Mouse (Mus musculus) small intestine, adult 2 months (tissue): Measurements from ENCODE around the gene Camta2. TPM values are rescaled to one million over a fixed set of nuclear protein-coding genes. Genes with fewer than 3 reads are reported as not detected.

Experiments used
- H3K27ac ChIP-seq: fragments of 200-500 bp; 2 replicates; pipeline ENCODE4 v1.5.1; 2012; ENCODE audit warnings: low read depth, low read length, control low read depth, inconsistent platforms; ENCODE audit not compliant: insufficient read depth
- H3K27me3 ChIP-seq: fragments of 200-500 bp; 2 replicates; pipeline ENCODE4 v1.6.1; 2012; ENCODE audit warnings: mild to moderate bottlenecking, moderate library complexity, low read length, inconsistent platforms; ENCODE audit not compliant: control insufficient read depth, insufficient read depth
- H3K36me3 ChIP-seq: fragments of 200-500 bp; 2 replicates; pipeline ENCODE4 v1.6.1; 2012; ENCODE audit warnings: mild to moderate bottlenecking, low read length, control low read depth, inconsistent platforms; ENCODE audit not compliant: control insufficient read depth, insufficient read depth
- H3K4me1 ChIP-seq: fragments of 200-500 bp; 2 replicates; pipeline ENCODE4 v1.6.1; 2012; ENCODE audit warnings: low read length, inconsistent platforms, mixed read lengths; ENCODE audit not compliant: control insufficient read depth, insufficient read depth, insufficient read length
- H3K4me3 ChIP-seq: fragments of 200-500 bp; 2 replicates; pipeline ENCODE4 v1.5.1; 2012; ENCODE audit warnings: low read depth, mild to moderate bottlenecking, control low read depth, inconsistent platforms, low read length, moderate library complexity
- CTCF ChIP-seq: fragments of 200-500 bp; IDR thresholded peaks from 2 replicates; pipeline ENCODE4 v1.5.1; 2012; ENCODE audit warnings: low read depth, mild to moderate bottlenecking, control low read depth, inconsistent platforms, low read length, moderate library complexity, mixed read lengths; ENCODE audit not compliant: insufficient replicate concordance, insufficient read length; ENCODE audit errors: extremely low read depth
- POLR2A ChIP-seq: fragments of 200-500 bp; IDR thresholded peaks from 2 replicates; pipeline ENCODE4 v1.6.1; 2012; ENCODE audit warnings: low read depth, mild to moderate bottlenecking, control low read depth, inconsistent platforms, low read length, moderate library complexity
- WGBS: fragments of 180-500 bp; shearing (Covaris S2); methylation state at CpG from one replicate; pipeline ENCODE4 v1.1.7; 2018; 5-methylcytosine and 5-hydroxymethylcytosine counted together
- polyA plus RNA-seq: library from polyadenylated mRNA; depleted of rRNA; stranded (reverse); fragments of >200 nt; gene quantifications from 2 replicates; pipeline ENCODE4 v1.2.3, GENCODE M21; 2012

Camta2 gene
- polyA plus RNA-seq, 1 experiment: 66.7 TPM

DNA sequence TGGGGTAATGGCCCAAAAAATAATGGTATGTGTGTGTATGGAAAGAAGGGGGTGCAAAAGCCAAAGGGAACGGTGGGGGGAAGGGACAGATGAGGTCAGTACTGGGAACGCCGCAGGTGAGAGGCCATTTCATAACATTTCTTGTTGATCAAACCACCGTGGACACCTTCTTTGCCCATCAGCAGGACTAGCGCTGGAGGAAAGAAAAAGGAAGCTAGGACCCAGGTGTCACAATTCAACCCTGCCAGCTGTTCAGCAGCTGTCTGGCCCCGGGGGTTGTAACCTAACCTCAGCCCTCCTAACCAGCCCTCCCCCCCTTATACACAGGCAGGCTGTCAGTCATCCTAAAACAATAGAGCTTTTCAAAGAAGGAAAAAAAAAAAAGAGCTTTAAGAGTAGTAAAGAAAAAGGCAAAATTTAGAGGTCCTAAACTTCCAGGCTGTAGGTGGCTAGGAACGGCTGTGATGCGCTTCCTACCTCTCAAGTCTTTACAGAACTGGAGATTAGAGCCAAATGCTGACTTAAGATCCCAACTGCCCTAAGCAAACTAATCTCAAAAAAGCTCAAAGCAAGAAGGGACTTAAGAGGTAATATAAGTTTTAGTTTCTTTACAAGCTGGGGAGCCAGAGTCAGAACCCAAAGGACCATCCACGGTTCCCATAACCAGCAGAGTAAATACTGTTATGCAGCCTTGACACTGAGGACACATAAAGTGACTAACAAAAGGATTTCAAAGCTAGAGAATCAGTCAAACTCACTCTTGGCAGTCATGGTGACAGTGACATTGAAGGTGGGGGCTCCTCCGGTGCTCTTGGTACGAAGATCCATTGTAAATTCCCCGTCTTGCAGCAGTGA lies 35.6 kb downstream of the Camta2 start:
- peaks cover 26% of the 10 kb centered on the region for H3K4me1 ChIP-seq
- H3K36me3 ChIP-seq: peaks cover 46% of the 10 kb centered on the region
- peak overlapping the region; percentile 87 for H3K4me3 ChIP-seq
- TF ChIP-seq CTCF (no peak), POLR2A (no peak)
- 9% methylated on average over 12 of the region's 12 CpGs for WGBS
- no peaks in the 10 kb centered on the region for H3K27me3 ChIP-seq
- peak overlapping the region; percentile 99 for H3K27ac ChIP-seq

DNA sequence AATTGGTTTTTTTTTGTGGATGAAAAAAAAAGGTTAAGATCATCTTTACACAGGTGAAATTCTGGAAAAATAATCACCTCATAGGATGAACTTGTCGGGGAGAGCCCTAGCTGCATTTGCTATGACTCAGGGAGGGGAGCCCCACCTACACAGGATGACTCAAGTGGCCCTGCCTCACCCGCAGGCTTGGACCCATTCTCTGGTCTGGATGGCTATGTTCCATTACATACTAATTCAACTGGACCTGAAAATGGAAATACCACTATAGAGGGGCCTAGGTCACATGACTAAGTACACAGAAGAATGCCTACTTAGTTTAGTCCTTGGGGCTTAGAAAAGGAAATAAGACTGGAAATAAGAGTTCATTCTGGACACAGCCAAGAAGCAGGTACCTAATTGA lies 36.5 kb downstream of the Camta2 start:
- H3K27me3 ChIP-seq: no peaks in the 10 kb centered on the region
- peak; percentile 27; the same call in 1 of the 2 replicates for TF ChIP-seq POLR2A
- no peak for TF ChIP-seq CTCF
- H3K4me3 ChIP-seq: no peak overlapping the region
- WGBS: 5% methylated on average over 2 of the region's 2 CpGs
- peak overlapping the region; percentile 80; the same call in 1 of the 2 replicates for H3K27ac ChIP-seq
- peaks cover 46% of the 10 kb centered on the region for H3K36me3 ChIP-seq
- H3K4me1 ChIP-seq: peaks cover 18% of the 10 kb centered on the region

DNA sequence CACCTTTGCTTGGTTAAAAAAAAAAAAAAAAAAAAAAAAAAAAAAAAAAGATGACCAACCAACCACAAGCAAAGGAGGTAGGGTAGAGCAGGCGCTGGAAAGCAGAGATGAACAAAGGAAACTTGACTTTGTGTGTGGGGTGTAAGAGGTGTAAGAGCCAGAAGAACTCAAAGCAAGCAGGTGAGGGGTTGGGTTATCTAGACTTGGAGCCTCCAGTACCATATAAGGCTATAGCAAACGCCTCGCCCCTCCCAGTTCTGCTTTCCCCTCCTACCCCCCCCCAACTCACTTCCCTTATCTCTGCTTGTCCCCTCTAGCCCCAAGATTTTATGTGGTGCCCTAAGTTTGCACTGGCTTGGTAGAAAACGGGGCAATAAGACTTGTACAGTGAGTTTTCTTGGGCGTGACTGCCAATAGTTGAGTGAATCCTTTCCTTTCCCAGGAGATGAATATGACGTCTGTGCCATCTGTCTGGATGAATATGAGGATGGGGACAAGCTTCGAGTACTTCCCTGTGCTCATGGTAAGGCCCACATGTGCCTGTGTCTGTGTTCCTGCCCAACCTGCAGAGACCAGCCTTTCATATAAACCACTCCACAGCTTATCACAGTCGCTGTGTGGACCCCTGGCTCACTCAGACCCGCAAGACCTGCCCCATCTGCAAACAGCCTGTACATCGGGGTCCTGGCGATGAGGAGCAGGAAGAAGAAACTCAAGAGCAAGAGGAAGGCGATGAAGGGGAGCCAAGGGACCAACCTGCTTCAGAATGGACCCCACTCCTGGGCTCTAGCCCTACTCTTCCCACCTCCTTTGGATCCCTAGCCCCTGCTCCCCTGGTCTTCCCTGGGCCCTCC lies 37.4 kb downstream of the Camta2 start:
- H3K4me3 ChIP-seq: peak overlapping the region; percentile 45
- peaks cover 49% of the 10 kb centered on the region for H3K36me3 ChIP-seq
- whole genome bisulfite sequencing: 35% methylated on average over 12 of the region's 12 CpGs
- H3K27me3 ChIP-seq: no peaks in the 10 kb centered on the region
- H3K27ac ChIP-seq: peak overlapping the region; percentile 80
- no peak for TF ChIP-seq CTCF
- no peak for TF ChIP-seq POLR2A
- H3K4me1 ChIP-seq: peaks cover 23% of the 10 kb centered on the region

GRCm38 (mm10) chr11:70649185-70649734 lies 38.6 kb downstream of the Camta2 start:
- 46% methylated on average over 8 of the region's 8 CpGs for WGBS
- Histone ChIP-seq H3K4me3 (peak overlapping the region; percentile 27), H3K36me3 (peaks cover 61% of the 10 kb centered on the region), H3K4me1 (peaks cover 23% of the 10 kb centered on the region), H3K27ac (peak overlapping the region; percentile 80), H3K27me3 (no peaks in the 10 kb centered on the region)
- TF ChIP-seq POLR2A: no peak
- no peak for TF ChIP-seq CTCF

DNA sequence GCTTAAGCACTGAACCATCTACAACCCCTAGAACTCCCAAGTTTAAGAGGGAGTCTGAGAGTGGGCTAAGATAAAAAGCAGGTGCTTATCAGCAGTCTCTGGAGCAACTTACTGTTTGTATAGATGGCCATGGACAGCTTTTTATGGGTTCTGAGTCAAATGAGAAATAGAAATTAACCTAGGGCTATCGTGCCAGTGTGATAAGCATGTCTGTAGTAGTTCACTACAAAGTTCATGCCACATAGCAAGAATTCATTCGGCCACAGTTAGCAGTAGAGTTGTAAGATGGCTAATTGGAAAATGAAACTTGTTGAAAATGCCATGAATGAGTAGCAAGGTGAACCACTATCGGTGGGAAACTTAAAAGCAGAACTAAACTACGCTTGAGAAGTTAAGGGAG lies 39.4 kb downstream of the Camta2 start:
- H3K4me1 ChIP-seq: peaks cover 23% of the 10 kb centered on the region
- H3K36me3 ChIP-seq: peaks cover 62% of the 10 kb centered on the region
- TF ChIP-seq CTCF: no peak
- TF ChIP-seq POLR2A: no peak

DNA sequence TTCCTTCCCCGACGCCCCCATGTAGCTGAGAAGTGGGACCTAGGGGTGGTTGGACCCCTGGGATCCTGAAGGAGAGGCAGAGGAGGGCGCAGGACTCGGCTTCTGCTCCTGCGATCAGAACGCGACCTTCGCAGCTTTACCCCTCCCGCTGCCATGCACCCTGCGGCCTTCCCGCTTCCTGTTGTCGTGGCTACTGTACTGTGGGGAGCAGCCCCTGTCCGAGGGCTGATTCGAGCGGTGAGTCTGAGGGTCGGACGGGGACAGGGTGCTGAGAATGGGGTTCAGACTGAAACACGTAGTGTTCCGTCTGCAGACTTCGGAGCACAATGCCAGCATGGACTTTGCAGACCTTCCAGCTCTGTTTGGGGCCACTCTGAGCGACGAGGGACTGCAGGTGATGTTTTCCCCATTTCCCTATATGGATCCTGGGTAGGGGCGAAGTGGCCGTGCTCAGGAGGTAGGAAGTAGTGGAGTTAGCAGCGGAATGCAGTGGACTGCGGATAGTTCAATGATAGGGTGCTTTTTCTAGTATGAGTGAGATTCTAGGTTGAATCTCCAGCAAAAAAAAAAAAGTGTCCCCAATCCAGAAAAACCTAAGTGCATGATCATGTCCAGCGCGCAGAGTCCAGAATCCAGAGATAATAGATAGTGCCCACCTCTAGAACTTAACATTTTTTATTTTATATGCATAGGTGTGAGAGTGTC lies 40.0 kb downstream of the Camta2 start:
- Histone ChIP-seq H3K4me3 (peak overlapping the region; percentile 95), H3K27me3 (no peaks in the 10 kb centered on the region), H3K27ac (peak overlapping the region; percentile 95), H3K36me3 (peaks cover 59% of the 10 kb centered on the region), H3K4me1 (peaks cover 23% of the 10 kb centered on the region)
- 1% methylated on average over 28 of the region's 28 CpGs for WGBS
- no peak for TF ChIP-seq POLR2A
- TF ChIP-seq CTCF: no peak

More for the DNA sequence above, 39.4 kb downstream of the Camta2 start:
- Histone ChIP-seq H3K27me3 (no peaks in the 10 kb centered on the region), H3K4me3 (no peak overlapping the region), H3K27ac (peak overlapping the region; percentile 95)
- 18% methylated on average over 4 of the region's 4 CpGs for WGBS
